Mouse (Mus musculus) v-Abl transformed pro-B cells (cell line): ENCODE measurements at regions not wholly inside any gene's neighbourhood (a gene's known extent, or its start where the extent isn't known, plus 50 kb on each side); places are given as distances from the start of the nearest gene placed in this dataset.

Experiments used
- in situ Hi-C, 2 experiments: fragments of 400-800 bp; cut with MboI; formaldehyde crosslinking; loops; one replicate each; pipeline ENCODE4 v1.15.1; 2025; ENCODE audit not compliant: unreplicated experiment in 2 of 2

GRCm38 (mm10) chr12:9839949-9840348, 270.0 kb downstream of the Osr1 start:
- in situ Hi-C loops: no loop called here

- in situ Hi-C loops: no loop called here
Observed at GRCm38 (mm10) chr12:9847034-9847433, 277.1 kb downstream of the Osr1 start.

DNA sequence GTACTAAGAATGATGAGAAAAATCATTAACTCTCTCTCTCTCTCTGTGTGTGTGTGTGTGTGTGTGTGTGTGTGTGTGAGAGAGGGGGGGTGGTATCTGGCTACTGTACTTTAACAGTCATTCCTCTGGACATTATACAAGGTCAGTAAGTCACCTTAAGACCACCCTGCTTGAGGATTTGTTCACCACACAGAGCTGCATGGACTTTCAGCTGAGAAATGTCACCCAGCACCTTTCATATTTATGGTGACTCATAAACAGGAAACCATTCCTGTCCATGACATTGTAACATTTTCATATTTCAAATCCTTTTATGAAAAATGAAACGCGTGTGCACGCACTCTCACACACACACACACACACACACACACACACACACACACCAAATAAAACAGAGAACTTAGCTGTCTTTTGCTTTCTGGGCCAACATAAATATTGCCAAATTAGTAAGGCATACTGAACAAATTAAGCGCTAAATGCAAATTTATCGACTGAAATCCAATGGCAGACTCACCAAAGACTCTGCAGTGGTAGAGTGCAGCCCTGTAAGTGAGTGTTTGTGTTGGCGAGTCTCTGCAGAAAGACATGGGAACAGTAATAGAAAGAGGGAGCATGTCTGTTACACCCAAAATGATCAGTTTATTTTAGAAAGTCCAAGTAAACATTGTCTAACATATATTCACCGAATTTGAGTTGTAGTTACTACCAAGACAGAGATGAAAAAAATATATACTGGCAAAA, 277.7 kb downstream of the Osr1 start:
- in situ Hi-C loops: no loop called here

GRCm38 (mm10) chr12:9855503-9856024, 285.6 kb downstream of the Osr1 start:
- in situ Hi-C loops: no loop called here

DNA sequence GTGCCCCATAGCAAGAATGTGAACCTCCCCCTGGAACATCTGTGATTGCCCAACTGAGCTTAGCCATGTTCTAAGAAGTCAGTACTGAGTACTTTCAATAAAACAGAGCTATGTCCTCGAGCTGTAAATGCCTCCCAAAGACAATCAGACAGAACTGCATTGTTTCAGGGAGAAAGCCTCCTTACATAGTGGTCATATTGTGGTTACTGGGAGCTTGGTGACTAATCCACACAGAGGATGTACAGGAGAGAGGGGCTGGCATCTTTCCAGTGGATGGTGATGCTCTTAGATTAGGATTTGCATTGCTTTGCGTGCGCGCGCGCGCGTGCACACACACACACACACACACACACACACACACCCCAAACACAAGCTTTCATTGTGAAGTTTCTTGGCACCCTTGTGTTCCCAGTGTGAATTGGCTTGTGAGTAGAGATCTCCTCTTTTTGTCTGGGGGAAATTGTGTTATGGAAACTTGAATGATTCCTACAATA, 286.3 kb downstream of the Osr1 start:
- in situ Hi-C loops: no loop called here

DNA sequence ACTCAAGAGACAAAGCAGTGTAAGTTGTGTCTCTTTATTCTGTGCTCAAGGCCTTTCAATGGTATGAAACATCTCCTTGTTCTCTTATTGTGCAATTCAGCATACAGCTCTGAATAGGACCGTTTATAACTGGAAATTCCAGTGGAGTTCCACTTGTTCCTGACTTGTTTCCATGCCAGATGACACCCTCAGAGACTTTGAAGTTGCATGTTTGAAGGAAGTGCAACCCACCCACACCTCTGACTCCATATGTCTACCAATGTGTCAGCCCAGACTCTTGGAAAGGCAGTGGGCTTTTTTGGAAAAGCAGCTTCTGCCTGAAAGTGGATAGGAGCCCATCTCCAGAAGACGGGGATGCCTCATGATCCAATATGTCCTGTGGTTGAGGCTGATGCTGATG, 288.1 kb downstream of the Osr1 start:
- in situ Hi-C loops: no loop called here

DNA sequence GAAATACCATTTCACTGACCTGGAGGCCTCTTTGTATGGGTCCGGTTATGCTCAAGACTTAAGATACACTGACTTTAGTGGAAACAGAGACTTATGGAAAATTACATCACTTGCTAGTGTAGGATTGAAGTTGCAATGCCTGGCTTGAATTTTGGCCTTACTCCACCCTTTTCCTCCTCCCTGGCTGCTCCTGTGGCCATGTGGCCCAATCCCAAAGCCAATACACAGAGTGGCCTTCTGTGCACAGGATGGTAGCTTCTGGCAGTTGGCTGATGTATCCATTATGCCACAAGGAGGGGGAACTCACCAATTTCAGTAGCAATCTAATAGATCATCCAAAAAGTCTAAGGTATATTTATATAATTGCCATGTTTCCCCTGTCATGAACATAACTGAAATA, 292.4 kb downstream of the Osr1 start:
- in situ Hi-C loops: no loop called here

- in situ Hi-C loops: no loop called here
Observed at GRCm38 (mm10) chr12:9872236-9872635, 302.3 kb downstream of the Osr1 start.

DNA sequence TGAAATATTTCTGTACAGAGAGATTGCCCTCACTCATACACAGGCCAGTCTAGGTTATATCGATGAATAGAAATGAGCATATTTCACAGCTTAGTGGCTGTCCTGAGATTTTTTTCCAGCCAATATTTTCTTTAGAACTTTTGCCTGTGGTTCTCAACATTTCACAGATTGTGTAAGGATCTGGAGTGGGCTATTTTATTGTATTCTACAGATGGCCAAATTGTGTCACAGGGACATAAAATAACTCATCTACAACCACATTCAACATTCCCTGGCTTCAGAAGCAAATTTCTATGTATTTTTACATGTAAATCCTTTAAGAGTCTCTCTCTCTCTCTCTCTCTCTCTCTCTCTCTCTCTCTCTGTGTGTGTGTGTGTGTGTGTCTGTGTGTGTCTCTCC, 303.3 kb downstream of the Osr1 start:
- in situ Hi-C loops: no loop called here

DNA sequence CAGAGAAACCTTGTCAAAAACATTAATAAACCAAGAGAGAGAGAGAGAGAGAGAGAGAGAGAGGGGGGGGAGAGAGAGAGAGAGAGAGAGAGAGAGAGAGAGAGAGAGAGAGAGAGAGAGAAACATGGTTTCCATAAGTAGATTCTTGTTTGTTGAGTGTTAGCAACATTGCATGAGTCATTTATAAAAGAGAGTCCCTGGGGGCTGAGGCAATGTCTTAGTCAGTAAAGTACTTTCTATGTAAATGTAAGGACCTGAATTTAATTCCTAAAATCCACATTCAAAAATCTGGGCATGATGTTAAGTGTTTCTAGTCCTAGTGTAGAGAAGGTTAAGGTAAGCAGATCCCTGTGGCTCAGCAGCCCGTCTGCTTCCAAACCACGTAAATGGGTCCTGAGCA, 304.9 kb downstream of the Osr1 start:
- in situ Hi-C loops: no loop called here

GRCm38 (mm10) chr12:9881953-9882623, 312.2 kb downstream of the Osr1 start:
- in situ Hi-C loops: no loop called here

- in situ Hi-C loops: no loop called here
Observed at GRCm38 (mm10) chr12:9883037-9883730, 313.3 kb downstream of the Osr1 start.

DNA sequence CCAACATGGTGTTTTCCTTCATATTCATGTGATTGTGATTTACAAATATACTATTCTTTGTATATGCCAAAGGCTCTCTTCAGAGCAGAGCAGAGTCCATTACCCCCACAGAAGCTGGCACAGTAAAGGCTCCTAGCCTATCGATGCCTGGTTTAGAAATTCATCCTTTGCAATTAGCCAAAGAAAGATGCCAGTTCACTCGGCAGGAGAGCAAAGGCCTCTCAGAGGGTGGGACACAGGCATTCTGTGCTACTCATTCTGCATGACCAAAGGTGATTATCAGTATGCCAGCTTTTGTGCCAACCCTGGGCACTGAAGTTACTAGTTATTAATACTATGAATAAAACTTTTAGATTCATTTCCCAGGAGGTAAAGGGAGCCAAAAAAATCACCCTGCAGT, 324.6 kb downstream of the Osr1 start:
- in situ Hi-C loops: no loop called here

- in situ Hi-C loops: no loop called here
Observed at GRCm38 (mm10) chr12:9897980-9898379, 328.1 kb downstream of the Osr1 start.

GRCm38 (mm10) chr12:9898420-9898819, 328.5 kb downstream of the Osr1 start:
- in situ Hi-C loops: no loop called here

DNA sequence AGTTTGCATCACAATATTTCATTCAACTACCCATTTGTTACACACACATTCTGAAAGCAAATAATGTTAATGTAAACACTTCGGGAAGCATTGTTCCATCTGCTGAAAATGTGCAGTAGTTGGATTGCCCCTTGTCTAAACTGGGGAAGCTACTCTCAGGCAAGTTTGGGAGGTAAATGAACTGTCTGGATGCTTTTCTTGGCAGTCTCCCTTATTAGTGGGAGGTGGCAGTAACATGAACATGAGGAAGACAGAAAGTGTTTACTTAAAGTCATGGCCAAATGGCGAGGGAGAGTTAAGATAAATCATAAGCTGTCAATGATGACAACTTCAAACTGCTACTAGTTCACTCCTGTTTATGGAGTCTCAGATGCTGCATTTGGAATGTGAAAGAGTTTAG, 332.0 kb downstream of the Osr1 start:
- in situ Hi-C loops: no loop called here

- in situ Hi-C loops: no loop called here
Observed at GRCm38 (mm10) chr12:9903702-9904231, 333.9 kb downstream of the Osr1 start.

GRCm38 (mm10) chr12:9912333-9912732, 342.4 kb downstream of the Osr1 start:
- in situ Hi-C loops: no loop called here

DNA sequence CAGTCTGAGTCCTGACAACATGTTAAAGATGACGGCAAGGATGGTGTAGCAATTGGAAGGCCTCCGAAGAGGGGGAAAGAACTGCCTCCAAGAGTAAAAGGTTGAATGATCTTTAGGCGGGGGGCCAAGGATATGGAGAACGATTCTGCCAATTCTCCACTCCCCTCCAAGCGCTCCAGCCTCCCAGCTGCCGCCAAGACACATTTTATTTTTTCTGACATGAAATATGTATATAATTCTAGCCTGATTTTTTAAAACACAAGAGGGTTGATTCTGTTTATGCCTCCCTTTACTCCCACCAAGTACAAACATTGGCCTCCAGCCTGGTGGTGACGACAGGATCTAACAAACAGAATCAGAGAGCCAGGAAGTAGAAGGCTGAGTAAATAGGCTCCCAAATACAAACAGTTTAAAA, 345.8 kb downstream of the Osr1 start:
- in situ Hi-C loops: no loop called here

DNA sequence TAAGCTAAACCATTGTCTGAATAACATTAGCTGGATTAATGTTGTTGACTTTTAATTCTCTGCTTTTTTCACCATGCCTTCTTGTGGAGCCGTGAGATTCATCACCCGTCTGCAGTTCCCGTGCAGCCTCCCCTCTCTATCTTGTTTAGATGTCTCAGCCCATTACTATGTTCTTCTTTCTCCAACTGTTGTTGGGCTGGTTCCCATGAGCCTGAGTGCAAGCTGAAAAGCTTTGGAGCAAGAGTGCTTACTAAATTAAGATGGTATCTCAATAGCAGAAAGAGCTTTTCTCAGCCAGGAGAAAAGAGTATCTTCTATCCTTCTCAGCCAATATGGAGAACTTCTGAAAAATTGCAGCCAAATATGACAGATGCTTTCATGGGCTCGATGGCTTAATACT, 348.1 kb downstream of the Osr1 start:
- in situ Hi-C loops: no loop called here

DNA sequence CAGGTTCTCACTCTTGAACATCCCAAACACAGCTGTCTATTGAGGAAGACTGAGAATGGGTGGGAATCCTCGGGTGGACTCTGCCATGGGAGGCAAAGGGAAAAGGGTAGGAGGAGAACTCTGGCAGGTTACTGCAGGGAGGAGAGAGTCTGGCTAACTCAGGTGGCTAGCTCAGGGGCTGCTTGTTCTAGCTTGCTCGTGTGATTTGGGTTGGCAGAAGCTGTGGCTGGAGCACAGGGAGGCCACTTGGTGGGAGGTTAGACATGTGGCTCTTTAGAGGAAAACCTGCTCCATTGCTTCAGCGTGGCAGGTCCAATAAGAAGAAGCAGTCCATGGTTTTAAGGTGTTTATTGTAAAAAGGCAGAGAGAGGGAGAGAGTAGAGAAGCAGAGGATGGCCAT, 349.1 kb downstream of the Osr1 start:
- in situ Hi-C loops: no loop called here
